Mouse (Mus musculus): ENCODE results near the gene Kdsr. TPM values are rescaled to one million over a fixed set of nuclear protein-coding genes. Genes with fewer than 3 reads are reported as not detected.

Gene Kdsr
- total RNA-seq, 2 experiments from 2014 or later: 29.1 TPM

DNA sequence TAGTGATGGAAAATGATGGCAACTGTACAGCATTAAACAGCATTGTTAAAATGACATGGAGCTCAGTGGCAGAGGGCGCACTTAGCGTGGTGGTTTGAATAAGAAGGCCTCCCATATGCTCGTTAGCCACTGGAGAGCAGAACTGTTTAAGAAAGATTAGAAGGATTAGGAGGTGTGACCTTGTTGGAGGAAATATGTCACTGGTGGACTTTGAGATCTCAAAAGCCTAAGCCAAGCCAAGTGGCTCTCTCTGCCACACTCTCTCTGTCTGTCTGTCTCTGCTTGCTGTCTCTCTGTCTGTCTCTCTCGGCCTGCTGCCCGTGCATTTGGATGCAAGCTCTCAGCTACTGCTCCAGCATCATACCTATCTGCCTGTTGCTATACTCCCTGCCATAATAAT is 63.1 kb downstream of the Kdsr start:
- no peak for DNase-seq (ENCODE audit: low spot score in 2 of 2)

DNA sequence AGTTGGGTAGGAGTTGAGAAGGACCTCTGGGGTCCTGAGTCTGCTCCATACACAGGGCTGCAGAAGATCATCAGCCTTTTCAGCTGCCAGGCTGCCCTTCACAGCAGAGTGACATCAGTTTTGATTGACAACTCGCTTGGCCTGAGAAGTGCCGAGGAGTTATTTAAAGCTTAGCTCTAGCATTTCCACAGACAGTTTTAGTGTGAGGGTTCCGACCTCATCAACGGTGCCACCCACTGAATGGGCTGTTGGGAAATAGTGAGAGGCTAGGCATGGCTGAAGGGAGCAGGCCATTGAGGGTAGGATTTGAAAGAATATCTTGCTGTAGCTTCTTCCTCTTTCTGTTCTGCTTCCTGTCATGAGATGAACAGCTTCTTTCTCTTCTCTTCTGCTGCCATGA is 63.9 kb downstream of the Kdsr start:
- no peak for DNase-seq (ENCODE audit: low spot score in 2 of 2)

DNA sequence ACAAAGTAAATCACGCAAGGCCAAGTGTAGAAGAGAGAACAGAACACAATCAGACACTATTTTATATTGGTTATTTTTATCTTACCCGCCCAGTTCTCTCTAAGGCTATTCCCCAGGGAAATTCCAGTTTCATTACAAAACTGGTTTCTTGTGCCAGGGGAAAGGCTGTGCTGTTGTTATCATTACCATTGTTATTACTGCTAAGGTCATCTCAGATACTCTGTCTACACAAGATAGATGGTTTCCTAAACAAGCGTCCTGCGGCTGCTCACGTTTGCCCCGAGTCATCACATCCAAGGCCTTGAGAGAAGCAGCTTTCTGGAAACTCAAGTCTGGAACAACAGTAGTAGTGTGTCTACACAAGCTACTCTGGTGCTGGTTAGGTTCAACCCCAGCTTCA is 65.2 kb downstream of the Kdsr start:
- DNase-seq (ENCODE audit: low spot score in 2 of 2): no peak

DNA sequence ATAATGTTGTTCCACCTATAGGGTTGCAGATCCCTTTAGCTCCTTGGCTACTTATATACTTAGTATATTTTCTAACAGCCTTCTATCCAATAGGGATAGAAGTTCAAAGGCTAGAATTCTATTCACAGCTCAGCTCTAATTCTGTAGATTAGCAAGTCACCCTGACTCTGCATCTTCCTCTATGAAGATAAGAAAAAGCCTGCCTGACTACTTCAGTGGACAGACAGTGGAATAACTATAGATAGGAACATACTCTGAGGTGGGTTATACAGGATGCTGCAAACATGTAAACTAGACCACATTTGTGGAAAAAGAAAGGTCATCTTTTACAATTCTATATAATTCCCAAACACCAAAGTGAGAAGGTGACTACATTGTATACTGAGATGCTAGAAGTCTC is 66.9 kb downstream of the Kdsr start:
- no peak for DNase-seq (ENCODE audit: low spot score in 2 of 2)

DNA sequence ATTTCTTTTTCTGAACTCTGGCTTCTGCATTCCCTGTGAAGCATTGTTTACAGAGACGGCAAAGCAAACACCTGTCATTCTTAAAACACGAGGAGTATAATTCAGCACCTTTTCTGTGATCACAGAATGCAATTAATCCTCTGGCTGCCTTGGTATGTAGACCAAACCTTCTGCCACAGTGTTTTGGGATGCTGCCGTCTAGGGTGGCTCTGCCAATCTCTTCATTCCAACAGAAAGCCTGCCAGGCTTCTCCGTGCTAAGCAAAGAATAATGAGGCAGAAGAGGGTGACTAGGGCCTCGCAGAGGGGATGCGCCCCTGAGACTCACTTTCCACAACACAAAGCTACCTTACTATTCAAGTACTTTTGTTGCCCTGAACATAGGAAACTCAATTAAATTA is 68.6 kb downstream of the Kdsr start:
- no peak for DNase-seq (ENCODE audit: low spot score in 2 of 2)

DNA sequence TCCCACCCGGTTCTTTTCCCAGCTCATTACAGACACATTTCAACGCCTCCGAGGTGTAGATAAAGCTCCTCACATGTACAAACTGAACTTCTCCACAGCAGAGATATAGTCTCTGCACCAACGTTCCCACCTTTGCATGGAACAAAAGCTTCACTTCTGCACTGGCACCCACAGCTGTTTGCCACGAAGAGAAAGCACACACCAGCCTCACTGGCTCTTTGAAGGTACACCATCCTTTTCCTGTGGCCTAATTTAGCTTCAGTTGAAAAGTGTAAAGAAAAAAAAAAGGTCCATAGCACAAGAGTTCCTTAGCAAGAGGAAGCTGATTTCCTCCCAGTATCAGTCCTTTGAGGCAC is 71.4 kb downstream of the Kdsr start:
- no peak for DNase-seq (ENCODE audit: low spot score in 2 of 2)

DNA sequence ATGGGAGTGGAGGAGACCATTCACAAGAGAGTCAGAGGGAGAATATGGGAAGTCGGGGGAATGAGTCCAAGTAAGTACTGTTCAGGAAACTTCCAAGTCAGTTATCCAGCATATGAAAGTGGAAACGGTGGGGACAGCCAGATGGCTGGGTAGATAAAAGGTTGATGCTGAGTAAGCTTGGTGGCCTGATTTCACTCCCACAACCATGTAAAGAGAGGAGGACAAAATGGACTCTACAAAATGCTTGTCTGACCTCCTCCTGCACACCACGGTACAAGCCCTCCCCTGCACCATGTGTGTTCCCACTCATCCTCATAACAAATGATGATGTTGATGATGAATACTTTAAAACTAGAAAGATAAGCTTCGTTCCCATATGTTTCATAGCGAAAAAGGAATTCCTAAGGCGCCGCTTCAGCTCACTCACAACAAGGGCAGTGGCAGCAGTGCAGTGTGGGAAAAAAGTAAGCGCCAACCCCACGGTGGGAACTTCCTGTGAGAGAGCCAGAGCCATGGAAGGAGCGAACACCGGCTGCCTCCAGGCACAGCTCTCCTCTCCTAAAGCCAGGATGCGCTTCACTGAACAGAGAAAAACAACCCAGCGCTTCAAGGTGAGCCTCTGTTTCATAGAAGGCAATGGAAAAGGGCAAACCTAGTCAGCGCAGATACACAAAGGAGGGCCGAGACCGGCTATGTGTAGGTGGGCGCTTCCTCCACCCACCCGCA is 71.9 kb downstream of the Kdsr start:
- no peak for DNase-seq (ENCODE audit: low spot score in 2 of 2)

DNA sequence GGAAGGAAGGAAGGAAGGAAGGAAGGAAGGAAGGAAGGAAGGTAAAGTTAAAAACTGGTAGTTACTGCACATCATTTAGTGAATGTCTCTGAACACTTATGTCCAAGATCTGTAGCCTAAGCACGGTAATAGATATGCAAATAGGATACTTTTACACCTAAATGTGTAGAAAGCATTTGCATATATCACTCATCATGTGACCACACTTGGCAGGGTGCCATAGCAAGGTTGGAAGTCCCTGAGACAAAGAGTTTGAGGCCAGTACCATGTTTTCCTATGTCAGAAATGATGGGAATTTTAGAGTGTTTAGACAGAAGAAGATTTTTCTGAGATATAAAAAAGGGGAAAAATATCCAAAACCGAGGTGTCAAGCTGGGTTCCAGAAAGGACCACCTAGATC is 73.8 kb downstream of the Kdsr start:
- DNase-seq (ENCODE audit: low spot score in 2 of 2): no peak

DNA sequence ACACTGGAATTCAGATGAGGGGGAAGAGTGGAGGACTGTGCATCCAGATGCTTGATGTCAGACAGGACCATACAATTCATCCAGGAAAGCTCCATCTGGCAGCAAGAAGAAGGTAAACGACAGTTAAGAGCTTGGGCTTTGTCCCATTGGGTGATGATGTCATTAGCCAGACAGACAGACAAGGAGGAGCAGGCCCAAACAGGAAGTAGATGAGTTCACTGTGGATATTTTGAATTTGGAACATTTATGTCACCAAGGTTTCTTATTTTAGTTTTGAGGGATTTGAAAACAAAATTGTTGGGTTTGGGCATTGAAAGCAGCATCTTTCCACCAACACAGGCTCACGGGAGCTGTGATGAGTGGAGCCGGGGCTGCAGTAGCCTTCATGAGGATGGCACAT is 75.0 kb downstream of the Kdsr start:
- no peak for DNase-seq (ENCODE audit: low spot score in 2 of 2)

DNA sequence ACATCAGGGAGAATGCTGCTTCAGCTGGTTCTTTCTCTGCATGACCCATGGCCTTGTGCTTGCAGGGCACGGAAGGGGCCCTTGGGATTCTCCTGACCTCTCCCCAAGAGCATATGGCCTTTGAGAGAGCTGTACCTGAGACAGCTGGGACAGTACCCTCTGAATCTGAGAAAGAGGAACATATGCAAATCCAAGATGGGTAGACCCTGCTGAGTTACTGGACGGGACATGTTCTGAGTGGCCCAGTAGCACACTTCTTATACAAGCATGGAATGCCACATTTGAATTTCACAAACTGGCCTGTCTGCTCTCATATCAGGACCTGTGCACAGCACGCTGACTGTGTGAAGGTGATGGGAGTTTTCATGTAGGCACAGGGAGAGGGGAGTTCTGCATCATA is 76.7 kb downstream of the Kdsr start:
- no peak for DNase-seq (ENCODE audit: low spot score in 2 of 2)

DNA sequence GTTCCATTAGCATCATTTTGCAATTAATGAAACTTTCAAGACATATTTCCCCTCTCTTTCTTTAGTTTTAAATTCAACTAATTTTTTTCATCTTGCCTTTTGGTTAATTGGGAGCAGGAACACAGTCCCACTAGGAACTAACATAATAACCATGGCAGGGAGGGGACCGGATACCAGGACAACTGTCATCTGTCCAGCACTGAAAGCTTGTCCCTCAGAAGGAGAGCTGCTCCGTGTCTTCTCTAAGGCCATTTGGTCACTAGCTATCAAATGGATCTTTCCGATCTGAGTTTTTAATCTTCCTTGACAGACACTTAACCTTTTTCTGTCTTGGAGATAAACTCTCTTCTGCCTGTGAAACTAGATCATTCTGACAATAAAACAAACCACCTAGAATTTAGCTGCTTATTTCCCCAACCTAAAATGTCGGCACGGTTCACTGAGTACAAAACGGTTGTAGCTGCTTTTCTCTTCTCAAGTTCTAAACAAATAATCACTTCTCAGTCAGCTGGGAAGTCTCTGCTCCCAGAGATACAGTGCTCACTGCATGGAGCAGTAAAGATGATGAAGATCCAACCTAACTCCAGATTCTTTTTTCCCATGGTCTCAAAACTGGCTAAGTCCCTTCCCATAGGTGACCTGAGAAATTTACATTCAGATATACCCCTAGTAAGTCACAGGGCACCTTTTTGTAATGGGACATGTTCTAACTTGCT is 79.6 kb downstream of the Kdsr start:
- no peak for DNase-seq (ENCODE audit: low spot score in 2 of 2)

DNA sequence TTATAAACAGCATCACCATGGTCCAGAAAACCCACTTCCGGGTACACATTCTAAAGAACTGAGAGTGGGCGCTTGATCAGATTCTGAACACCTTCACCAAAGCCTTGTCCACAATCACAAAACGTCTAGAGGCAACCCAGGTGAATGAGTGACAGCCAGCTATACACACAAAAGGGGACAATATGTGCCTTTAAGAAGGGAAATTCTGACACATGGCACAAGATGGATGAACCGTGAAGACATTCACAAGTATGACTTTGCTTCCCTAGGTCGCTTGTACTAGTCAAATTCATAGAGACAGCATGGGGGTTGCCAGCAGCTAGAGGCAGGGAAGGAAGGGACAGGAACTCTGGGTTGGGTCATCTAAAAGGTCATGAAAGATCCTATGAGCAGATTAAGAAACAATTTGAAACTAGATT is 81.5 kb downstream of the Kdsr start:
- DNase-seq (ENCODE audit: low spot score in 2 of 2): no peak

Other genes starting within 250 kb of the Kdsr start
- gene Bcl2, start 45.5 kb downstream of the Kdsr start, total RNA-seq (2021): 1 to 10 TPM; 8.6 to 9.0 TPM
- 10 to 100 TPM; 51.6 to 57.9 TPM for gene Vps4b, start 37.0 kb upstream of the Kdsr start, total RNA-seq (2021)
- gene Serpinb5, start 101.4 kb upstream of the Kdsr start, total RNA-seq (2021): not detected
- not detected for gene Serpinb12, start 174.7 kb upstream of the Kdsr start, total RNA-seq (2021)
- not detected for gene Serpinb13, start 221.3 kb upstream of the Kdsr start, total RNA-seq (2021)

Measured in layer of hippocampus, adult 18-20 months (tissue).